Mouse (Mus musculus) cerebellum, adult 2 months (tissue): ENCODE results near the gene Bglap.

Experiments
- CTCF ChIP-seq: fragments of 200-500 bp; IDR thresholded peaks from 2 replicates; pipeline ENCODE4 v1.5.1; 2011; ENCODE audit warnings: low read depth, mild to moderate bottlenecking, control low read depth, low read length, moderate library complexity, borderline replicate concordance; ENCODE audit not compliant: insufficient read depth
- POLR2A ChIP-seq: fragments of 200-500 bp; IDR thresholded peaks from 2 replicates; pipeline ENCODE4 v1.6.1; 2011; ENCODE audit warnings: low read length, control low read depth, borderline replicate concordance; ENCODE audit not compliant: insufficient read depth

DNA sequence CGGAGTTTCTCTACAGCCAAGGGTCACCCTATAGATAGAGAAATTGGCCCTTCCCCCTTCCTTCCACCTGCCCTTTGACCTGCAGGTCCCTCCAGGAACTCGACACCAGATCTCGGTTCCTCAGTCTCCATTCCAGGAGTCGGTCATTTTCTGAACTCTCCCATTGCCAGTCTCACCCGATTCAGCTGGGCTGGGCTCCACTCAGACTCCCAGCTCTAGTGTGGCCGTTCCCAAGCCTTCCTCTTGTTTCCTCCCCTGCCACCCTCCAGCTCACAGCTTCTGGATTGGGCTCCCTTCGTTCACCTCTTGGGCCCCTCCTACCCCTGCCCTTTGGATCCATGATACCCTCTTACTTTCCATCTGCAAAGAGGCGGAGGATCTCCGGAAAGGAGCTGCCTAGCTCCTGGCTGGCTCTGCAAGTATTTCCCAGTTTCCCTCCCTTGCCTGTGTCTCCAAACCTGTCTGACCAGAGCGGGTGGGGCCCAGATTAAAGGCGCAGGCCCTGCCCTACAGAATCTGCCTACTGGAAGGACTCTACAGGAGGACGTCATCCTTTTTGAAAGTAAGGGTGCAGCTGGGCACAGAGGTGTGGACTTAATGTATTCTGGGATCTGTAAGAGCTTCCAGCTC, 50.1 kb downstream of the Bglap start:
- TF ChIP-seq CTCF (no peak), POLR2A (no peak)
